Mouse (Mus musculus): ENCODE results near the gene Pex6. TPM values are rescaled to one million over a fixed set of nuclear protein-coding genes. Genes with fewer than 3 reads are reported as not detected.

Gene Pex6
- polyA plus RNA-seq, 1 experiment from 2014 or later = 21.1 TPM

- no peak for ATAC-seq
- H3K9ac ChIP-seq = peak overlapping the region; percentile 86
- 5% methylated on average over 5 of the region's 5 CpGs for WGBS (ENCODE audit: insufficient replicate concordance)
- H3K4me2 ChIP-seq = peak overlapping the region; percentile 92
- H3K4me1 ChIP-seq = peaks cover 37% of the 10 kb centered on the region
- no peaks in the 10 kb centered on the region for H3K27me3 ChIP-seq (replicated peaks)
- H3K27ac ChIP-seq = peak overlapping the region; percentile 87
- H3K36me3 ChIP-seq = peaks cover 30% of the 10 kb centered on the region
- H3K9me3 ChIP-seq (replicated peaks) = no peaks in the 10 kb centered on the region
- H3K4me3 ChIP-seq = peak overlapping the region; percentile 92
These were observed 60.8 kb downstream of the Pex6 start for GRCm38 (mm10) chr17:46772038-46772403.

- peak; percentile 85 for ATAC-seq
- Histone ChIP-seq H3K4me2 (peak within 1 kb of the TSS; percentile 92), H3K27ac (peak within 1 kb of the TSS; percentile 87), H3K4me1 (peaks cover 36% of the 10 kb centered on the region), H3K36me3 (peaks cover 36% of the 10 kb centered on the region), H3K4me3 (peak within 1 kb of the TSS; percentile 92), H3K9me3 (replicated peaks) (no peaks in the 10 kb centered on the region), H3K27me3 (replicated peaks) (no peaks in the 10 kb centered on the region), H3K9ac (peak within 1 kb of the TSS; percentile 86)
- under 1% methylated on average over 50 of the region's 50 CpGs for WGBS (ENCODE audit: insufficient replicate concordance)
These were observed 61.4 kb downstream of the Pex6 start, which contains the start of gene 2310039H08Rik for GRCm38 (mm10) chr17:46772404-46773277. Gene 2310039H08Rik (plus strand): TSS chr17:46772635.

GRCm38 (mm10) chr17:46773278-46774130, 62.2 kb downstream of the Pex6 start:
- peak overlapping the region; percentile 92 for H3K4me3 ChIP-seq
- H3K9me3 ChIP-seq (replicated peaks) = no peaks in the 10 kb centered on the region
- 5% methylated on average over 19 of the region's 20 CpGs for WGBS (ENCODE audit: insufficient replicate concordance)
- H3K4me2 ChIP-seq = peak overlapping the region; percentile 92
- ATAC-seq = peak; percentile 37
- peaks cover 45% of the 10 kb centered on the region for H3K36me3 ChIP-seq
- no peaks in the 10 kb centered on the region for H3K27me3 ChIP-seq (replicated peaks)
- H3K9ac ChIP-seq = peak overlapping the region; percentile 86
- H3K4me1 ChIP-seq = peaks cover 30% of the 10 kb centered on the region
- H3K27ac ChIP-seq = peak overlapping the region; percentile 87

GRCm38 (mm10) chr17:46774131-46774472, 62.8 kb downstream of the Pex6 start:
- Histone ChIP-seq H3K27me3 (replicated peaks) (no peaks in the 10 kb centered on the region), H3K4me1 (peaks cover 30% of the 10 kb centered on the region), H3K9me3 (replicated peaks) (no peaks in the 10 kb centered on the region), H3K36me3 (peaks cover 51% of the 10 kb centered on the region), H3K27ac (peak overlapping the region; percentile 87; the same call in 1 of the 2 replicates), H3K4me2 (peak overlapping the region; percentile 92), H3K9ac (peak overlapping the region; percentile 86; the same call in 1 of the 2 replicates), H3K4me3 (peak overlapping the region; percentile 92)
- WGBS (ENCODE audit: insufficient replicate concordance) = 42% methylated on average over 2 of the region's 2 CpGs
- ATAC-seq = 0 out of 2 replicates have a peak, but pooled peaks have one; percentile 0

- WGBS (ENCODE audit: insufficient replicate concordance) = 85% methylated on average over 9 of the region's 9 CpGs
- H3K9me3 ChIP-seq (replicated peaks) = no peaks in the 10 kb centered on the region
- H3K9ac ChIP-seq = no peak overlapping the region
- H3K4me1 ChIP-seq = peaks cover 30% of the 10 kb centered on the region
- no peak overlapping the region for H3K27ac ChIP-seq
- ATAC-seq = no peak
- H3K4me3 ChIP-seq = no peak overlapping the region
- H3K27me3 ChIP-seq (replicated peaks) = no peaks in the 10 kb centered on the region
- H3K36me3 ChIP-seq = peaks cover 60% of the 10 kb centered on the region
- no peak overlapping the region for H3K4me2 ChIP-seq
These were observed 63.8 kb downstream of the Pex6 start for GRCm38 (mm10) chr17:46775070-46775469.

Other genes starting within 250 kb of the Pex6 start
- 0.02 and 0.11 TPM in 2 replicates for gene Ttbk1, start 223.8 kb upstream of the Pex6 start, polyA plus RNA-seq (2016; fragmentation: Nextera tagmentation; extraction: Ambion mirVana)
- gene Dnph1, start 214.8 kb upstream of the Pex6 start, polyA plus RNA-seq (2016; fragmentation: Nextera tagmentation; extraction: Ambion mirVana) = 38.5 and 39.3 TPM in 2 replicates
- 0.69 and 0.93 TPM in 2 replicates for gene Cul9, start 165.1 kb upstream of the Pex6 start, polyA plus RNA-seq (2016; fragmentation: Nextera tagmentation; extraction: Ambion mirVana)
- gene Srf, start 155.3 kb upstream of the Pex6 start, polyA plus RNA-seq (2016; fragmentation: Nextera tagmentation; extraction: Ambion mirVana) = 6.6 and 6.8 TPM in 2 replicates
- 16.8 and 17.7 TPM in 2 replicates for gene Ptk7, start 82.0 kb upstream of the Pex6 start, polyA plus RNA-seq (2016; fragmentation: Nextera tagmentation; extraction: Ambion mirVana)
- gene Klc4, start 65.4 kb upstream of the Pex6 start, polyA plus RNA-seq (2016; fragmentation: Nextera tagmentation; extraction: Ambion mirVana) = 6.3 and 6.6 TPM in 2 replicates
- 95.0 and 106 TPM in 2 replicates for gene Mrpl2, start 65.2 kb upstream of the Pex6 start, polyA plus RNA-seq (2016; fragmentation: Nextera tagmentation; extraction: Ambion mirVana)
- 16.9 and 18.3 TPM in 2 replicates for gene Cul7, start 61.1 kb upstream of the Pex6 start, polyA plus RNA-seq (2016; fragmentation: Nextera tagmentation; extraction: Ambion mirVana)
- 37.0 and 37.3 TPM in 2 replicates for gene Rrp36, start 37.1 kb upstream of the Pex6 start, polyA plus RNA-seq (2016; fragmentation: Nextera tagmentation; extraction: Ambion mirVana)
- gene Mea1, start 32.7 kb upstream of the Pex6 start, polyA plus RNA-seq (2016; fragmentation: Nextera tagmentation; extraction: Ambion mirVana) = 67.4 and 77.4 TPM in 2 replicates
- gene Klhdc3, start 30.5 kb upstream of the Pex6 start, polyA plus RNA-seq (2016; fragmentation: Nextera tagmentation; extraction: Ambion mirVana) = 83.4 and 85.0 TPM in 2 replicates
- 48.3 and 49.1 TPM in 2 replicates for gene Ppp2r5d, start 6.4 kb upstream of the Pex6 start, polyA plus RNA-seq (2016; fragmentation: Nextera tagmentation; extraction: Ambion mirVana)
- gene Gnmt, start 17.7 kb downstream of the Pex6 start, polyA plus RNA-seq (2016; fragmentation: Nextera tagmentation; extraction: Ambion mirVana) = 5.8 and 6.7 TPM in 2 replicates
- 39.6 and 39.7 TPM in 2 replicates for gene Cnpy3, start 40.8 kb downstream of the Pex6 start, polyA plus RNA-seq (2016; fragmentation: Nextera tagmentation; extraction: Ambion mirVana)
- 0.60 and 0.62 TPM in 2 replicates for gene Ptcra, start 52.2 kb downstream of the Pex6 start, polyA plus RNA-seq (2016; fragmentation: Nextera tagmentation; extraction: Ambion mirVana)
- 55.2 and 56.5 TPM in 2 replicates for gene 2310039H08Rik, start 61.2 kb downstream of the Pex6 start, polyA plus RNA-seq (2016; fragmentation: Nextera tagmentation; extraction: Ambion mirVana)
- gene Rpl7l1, start 71.2 kb downstream of the Pex6 start, polyA plus RNA-seq (2016; fragmentation: Nextera tagmentation; extraction: Ambion mirVana) = 140 and 144 TPM in 2 replicates
- 4.8 and 5.2 TPM in 2 replicates for gene Bicral, start 147.0 kb downstream of the Pex6 start, polyA plus RNA-seq (2016; fragmentation: Nextera tagmentation; extraction: Ambion mirVana)
- 34.2 and 36.4 TPM in 2 replicates for gene Tbcc, start 179.2 kb downstream of the Pex6 start, polyA plus RNA-seq (2016; fragmentation: Nextera tagmentation; extraction: Ambion mirVana)
- not detected in 2 replicates for gene Prph2, start 199.0 kb downstream of the Pex6 start, polyA plus RNA-seq (2016; fragmentation: Nextera tagmentation; extraction: Ambion mirVana)